Mouse (Mus musculus): ENCODE measurements around the gene Babam2. TPM values are rescaled to one million over a fixed set of nuclear protein-coding genes. Genes with fewer than 3 reads are reported as not detected.

Gene Babam2
- total and polyA plus RNA-seq, 2 experiments from 2014 or later: 39.1 to 51.3 TPM

DNA sequence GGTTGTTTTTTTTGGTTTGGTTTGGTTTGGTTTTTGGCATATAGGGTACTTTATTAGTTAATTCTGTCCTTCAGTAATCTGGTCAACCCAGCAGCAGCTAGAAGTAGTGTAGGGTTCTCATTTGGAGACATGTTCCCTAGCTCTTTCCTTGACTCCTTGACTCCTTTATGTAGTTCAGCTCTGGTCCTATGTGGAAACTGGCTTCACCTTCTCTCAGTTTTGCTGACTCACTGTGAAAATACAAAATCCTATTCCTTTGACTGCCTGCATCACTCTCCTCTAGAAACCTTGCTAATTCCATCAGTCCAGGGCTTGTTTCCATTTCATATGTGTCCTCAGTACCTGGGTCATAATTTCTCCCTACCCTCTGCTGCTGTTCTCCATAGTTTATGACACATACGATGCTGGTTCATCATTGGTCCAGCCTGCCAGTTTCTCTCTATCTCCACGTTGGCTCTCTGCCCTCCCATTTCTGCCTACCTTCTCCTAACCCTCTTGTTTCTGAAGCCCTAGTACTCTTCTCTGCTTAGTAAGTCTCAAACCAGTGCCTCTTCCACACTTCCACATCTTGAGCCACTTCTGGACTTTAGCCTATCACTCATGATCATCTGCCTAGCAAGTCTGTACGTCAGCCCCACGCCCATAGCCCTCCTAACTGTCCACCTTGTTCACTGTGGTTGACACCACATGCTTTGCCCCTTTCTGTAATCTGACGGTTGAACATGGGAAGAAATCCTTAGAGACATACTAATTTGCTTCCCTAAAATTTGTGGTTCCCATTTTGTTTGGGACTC lies 163.5 kb downstream of the Babam2 start:
- no peaks in the 10 kb centered on the region for H3K27me3 ChIP-seq (ENCODE audit: control insufficient read depth, insufficient read depth, low read length)
- no peak for ATAC-seq (ENCODE audit: insufficient read depth, low read depth)
- WGBS: 86% methylated on average over 5 of the region's 5 CpGs
- no peak overlapping the region for H3K9ac ChIP-seq (replicated peaks; ENCODE audit: low read depth, low read length)
- H3K36me3 ChIP-seq (replicated peaks; ENCODE audit: control insufficient read depth, insufficient read depth, low read length): no peaks in the 10 kb centered on the region
- TF ChIP-seq EP300 (IDR thresholded peaks at IDR 0.05; ENCODE audit: low read depth): no peak
- no peak for TF ChIP-seq CTCF (IDR thresholded peaks at IDR 0.05; ENCODE audit: low read depth)
- no peak overlapping the region for H3K4me3 ChIP-seq (ENCODE audit: low read depth, low read length)
- H3K4me2 ChIP-seq (ENCODE audit: low read depth, low read length): no peak overlapping the region
- H3K4me1 ChIP-seq (ENCODE audit: control insufficient read depth, insufficient read depth): no peaks in the 10 kb centered on the region
- H3K9me3 ChIP-seq (replicated peaks; ENCODE audit: control insufficient read depth, low read length): no peaks in the 10 kb centered on the region
- DNase-seq (ENCODE audit: low spot score): no peak
- no peak overlapping the region for H3K27ac ChIP-seq (ENCODE audit: low read depth)

DNA sequence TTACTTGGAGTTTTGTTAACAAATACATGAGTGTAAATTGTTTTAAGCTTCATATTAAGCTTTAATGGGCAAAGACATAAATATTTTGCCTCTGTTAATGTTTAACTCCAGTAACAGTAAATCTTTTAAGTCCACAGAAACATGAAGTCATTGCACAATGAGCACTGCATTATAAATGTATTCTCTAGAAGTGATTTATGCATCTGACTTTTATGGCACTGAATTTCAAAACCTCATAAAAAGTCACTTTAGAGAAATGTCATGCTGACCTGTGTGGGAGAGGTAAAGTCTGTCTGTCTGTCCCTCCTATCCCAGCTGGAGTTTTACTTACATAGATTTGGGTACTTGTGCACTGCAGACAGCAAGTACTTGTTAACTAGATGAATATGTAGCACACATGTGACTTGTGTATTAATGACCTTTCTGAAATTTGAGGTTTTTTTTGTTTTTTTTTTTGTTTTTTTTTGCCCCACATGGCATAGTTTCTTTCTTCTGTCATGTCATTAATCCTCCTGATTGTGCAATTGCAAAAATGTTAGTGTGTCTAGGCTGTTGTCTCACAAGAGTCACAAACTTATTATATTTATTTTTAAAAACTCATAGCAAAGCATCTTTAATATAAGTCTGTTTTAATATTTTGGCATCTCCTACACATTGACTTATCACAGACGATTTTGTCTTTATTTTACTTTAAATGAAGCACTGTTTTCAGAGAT lies 165.4 kb downstream of the Babam2 start:
- H3K27me3 ChIP-seq (ENCODE audit: control insufficient read depth, insufficient read depth, low read length): no peaks in the 10 kb centered on the region
- H3K9me3 ChIP-seq (replicated peaks; ENCODE audit: control insufficient read depth, low read length): no peaks in the 10 kb centered on the region
- TF ChIP-seq EP300 (IDR thresholded peaks at IDR 0.05; ENCODE audit: low read depth) (no peak), CTCF (IDR thresholded peaks at IDR 0.05; ENCODE audit: low read depth) (no peak)
- no peak for DNase-seq (ENCODE audit: low spot score)
- no peak overlapping the region for H3K9ac ChIP-seq (replicated peaks; ENCODE audit: low read depth, low read length)
- H3K4me1 ChIP-seq (ENCODE audit: control insufficient read depth, insufficient read depth): no peaks in the 10 kb centered on the region
- 74% methylated on average over 1 of the region's 1 CpGs for WGBS
- ATAC-seq (ENCODE audit: insufficient read depth, low read depth): no peak
- H3K4me3 ChIP-seq (ENCODE audit: low read depth, low read length): no peak overlapping the region
- H3K27ac ChIP-seq (ENCODE audit: low read depth): no peak overlapping the region
- no peak overlapping the region for H3K4me2 ChIP-seq (ENCODE audit: low read depth, low read length)
- H3K36me3 ChIP-seq (replicated peaks; ENCODE audit: control insufficient read depth, insufficient read depth, low read length): no peaks in the 10 kb centered on the region

DNA sequence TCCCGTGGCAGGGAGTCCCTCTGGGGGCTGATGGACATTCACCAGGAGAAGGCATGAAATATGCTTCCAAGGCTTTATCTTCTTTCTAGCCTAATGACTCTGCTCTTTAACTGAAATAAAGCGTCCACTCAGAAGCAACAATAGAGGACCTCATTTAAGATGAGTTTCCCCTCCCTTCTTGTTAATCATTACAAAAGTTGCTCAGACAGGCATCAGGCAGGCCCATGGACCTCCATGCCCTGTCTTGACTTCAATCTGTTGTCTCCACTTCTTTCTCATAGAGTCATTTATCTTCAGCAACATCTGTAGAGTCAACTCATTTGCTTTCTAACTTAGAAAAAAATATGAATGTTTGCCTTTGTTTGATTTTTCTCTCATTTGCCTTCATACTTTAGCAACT lies 166.6 kb downstream of the Babam2 start:
- DNase-seq (ENCODE audit: low spot score) (no peak), ATAC-seq (ENCODE audit: insufficient read depth, low read depth) (no peak)
- WGBS: 73% methylated on average over 2 of the region's 2 CpGs
- Histone ChIP-seq H3K4me1 (ENCODE audit: control insufficient read depth, insufficient read depth) (no peaks in the 10 kb centered on the region), H3K36me3 (replicated peaks; ENCODE audit: control insufficient read depth, insufficient read depth, low read length) (no peaks in the 10 kb centered on the region), H3K27me3 (ENCODE audit: control insufficient read depth, insufficient read depth, low read length) (no peaks in the 10 kb centered on the region), H3K9ac (replicated peaks; ENCODE audit: low read depth, low read length) (no peak overlapping the region), H3K4me3 (ENCODE audit: low read depth, low read length) (no peak overlapping the region), H3K27ac (ENCODE audit: low read depth) (no peak overlapping the region), H3K4me2 (ENCODE audit: low read depth, low read length) (no peak overlapping the region), H3K9me3 (replicated peaks; ENCODE audit: control insufficient read depth, low read length) (no peaks in the 10 kb centered on the region)
- TF ChIP-seq CTCF (IDR thresholded peaks at IDR 0.05; ENCODE audit: low read depth) (no peak), EP300 (IDR thresholded peaks at IDR 0.05; ENCODE audit: low read depth) (no peak)

DNA sequence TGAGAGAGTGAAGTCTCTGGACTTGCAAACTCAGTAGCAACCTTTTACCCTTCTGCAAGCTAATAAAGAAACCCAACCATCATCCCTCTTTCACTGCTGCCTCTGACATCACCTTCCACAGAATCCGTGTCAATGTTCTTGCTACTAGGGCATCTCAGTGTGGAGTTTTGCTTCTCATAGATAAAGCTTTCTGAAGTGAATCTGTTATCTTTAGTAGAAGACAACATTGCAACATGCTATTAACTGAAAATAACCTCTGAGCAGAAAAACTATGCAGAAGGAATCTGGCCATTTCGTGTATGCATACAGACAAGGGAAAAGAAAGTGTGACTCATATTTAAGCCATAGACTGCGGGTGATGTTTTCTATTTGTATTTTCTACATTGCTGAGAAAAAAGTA lies 168.6 kb downstream of the Babam2 start:
- no peak overlapping the region for H3K4me2 ChIP-seq (ENCODE audit: low read depth, low read length)
- H3K27me3 ChIP-seq (ENCODE audit: control insufficient read depth, insufficient read depth, low read length): no peaks in the 10 kb centered on the region
- no peak for TF ChIP-seq EP300 (IDR thresholded peaks at IDR 0.05; ENCODE audit: low read depth)
- TF ChIP-seq CTCF (IDR thresholded peaks at IDR 0.05; ENCODE audit: low read depth): no peak
- ATAC-seq (ENCODE audit: insufficient read depth, low read depth): no peak
- WGBS: 54% methylated on average over 3 of the region's 3 CpGs
- H3K4me1 ChIP-seq (ENCODE audit: control insufficient read depth, insufficient read depth): peaks cover 6% of the 10 kb centered on the region; the same call in 1 of the 2 replicates
- no peaks in the 10 kb centered on the region for H3K9me3 ChIP-seq (replicated peaks; ENCODE audit: control insufficient read depth, low read length)
- no peak overlapping the region for H3K9ac ChIP-seq (replicated peaks; ENCODE audit: low read depth, low read length)
- no peak overlapping the region for H3K27ac ChIP-seq (ENCODE audit: low read depth)
- no peak for DNase-seq (ENCODE audit: low spot score)
- no peak overlapping the region for H3K4me3 ChIP-seq (ENCODE audit: low read depth, low read length)
- no peaks in the 10 kb centered on the region for H3K36me3 ChIP-seq (replicated peaks; ENCODE audit: control insufficient read depth, insufficient read depth, low read length)

DNA sequence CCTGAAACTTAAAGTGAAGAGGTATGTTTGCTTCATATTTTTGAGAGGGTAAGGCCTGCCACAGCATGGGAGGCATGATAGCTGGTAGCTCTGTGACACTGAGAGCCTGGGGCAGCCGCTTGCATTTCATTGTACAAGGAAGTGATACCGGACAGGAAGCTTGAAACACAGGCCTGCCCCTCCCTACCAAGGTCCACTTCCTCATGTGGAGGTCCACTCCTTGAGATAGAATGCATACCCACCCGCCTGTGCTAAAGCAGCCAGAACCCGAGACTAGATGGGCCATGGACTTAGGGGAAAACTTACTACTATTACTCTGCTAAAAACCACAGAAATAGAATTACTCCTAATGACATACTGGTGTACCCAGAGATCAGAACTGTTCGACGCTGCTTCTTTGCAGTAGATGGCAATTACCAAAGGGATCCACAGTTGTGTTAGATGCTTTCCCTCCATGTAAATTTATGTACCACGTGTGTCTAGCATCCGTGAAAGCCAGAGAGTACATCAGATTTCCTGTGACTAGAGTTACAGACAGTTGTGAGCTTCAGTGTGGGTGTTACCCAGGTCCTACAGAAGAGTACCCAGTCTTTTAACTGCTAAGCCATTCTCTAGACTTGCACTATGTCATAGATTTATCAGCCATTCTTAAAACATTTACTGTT lies 173.5 kb downstream of the Babam2 start:
- DNase-seq (ENCODE audit: low spot score) (no peak), ATAC-seq (ENCODE audit: insufficient read depth, low read depth) (no peak)
- no peak overlapping the region for H3K4me3 ChIP-seq (ENCODE audit: low read depth, low read length)
- H3K36me3 ChIP-seq (replicated peaks; ENCODE audit: control insufficient read depth, insufficient read depth, low read length): no peaks in the 10 kb centered on the region
- TF ChIP-seq EP300 (IDR thresholded peaks at IDR 0.05; ENCODE audit: low read depth) (no peak), CTCF (IDR thresholded peaks at IDR 0.05; ENCODE audit: low read depth) (no peak)
- no peak overlapping the region for H3K9ac ChIP-seq (replicated peaks; ENCODE audit: low read depth, low read length)
- no peaks in the 10 kb centered on the region for H3K27me3 ChIP-seq (ENCODE audit: control insufficient read depth, insufficient read depth, low read length)
- no peak overlapping the region for H3K27ac ChIP-seq (ENCODE audit: low read depth)
- H3K4me2 ChIP-seq (ENCODE audit: low read depth, low read length): no peak overlapping the region
- H3K9me3 ChIP-seq (replicated peaks; ENCODE audit: control insufficient read depth, low read length): no peaks in the 10 kb centered on the region
- WGBS: 67% methylated on average over 8 of the region's 8 CpGs
- peaks cover 11% of the 10 kb centered on the region; the same call in 1 of the 2 replicates for H3K4me1 ChIP-seq (ENCODE audit: control insufficient read depth, insufficient read depth)
